Mouse (Mus musculus): ENCODE data around the gene 9230102O04Rik. TPM values are rescaled to one million over a fixed set of nuclear protein-coding genes. Genes with fewer than 3 reads are reported as not detected.

The 9230102O04Rik gene
- total RNA-seq, 2 experiments from 2014 or later = not detected

- DNase-seq = no peak
These were observed 17.5 kb downstream of the 9230102O04Rik start for GRCm38 (mm10) chr2:9871798-9872197.

GRCm38 (mm10) chr2:9871141-9871716, 18.1 kb downstream of the 9230102O04Rik start:
- no peak for DNase-seq

- no peak for DNase-seq
These were observed 22.1 kb downstream of the 9230102O04Rik start for GRCm38 (mm10) chr2:9867092-9867825.

- no peak for DNase-seq
These were observed 28.6 kb downstream of the 9230102O04Rik start for GRCm38 (mm10) chr2:9860698-9861097.

GRCm38 (mm10) chr2:9855861-9856260, 33.5 kb downstream of the 9230102O04Rik start:
- no peak for DNase-seq

- no peak for DNase-seq
These were observed 36.3 kb downstream of the 9230102O04Rik start for GRCm38 (mm10) chr2:9852851-9853576.

- no peak for DNase-seq
These were observed 54.1 kb downstream of the 9230102O04Rik start for GRCm38 (mm10) chr2:9835195-9835594.

- DNase-seq = no peak
These were observed 55.6 kb downstream of the 9230102O04Rik start for GRCm38 (mm10) chr2:9833712-9834111.

Other genes with a start within 250 kb of the 9230102O04Rik start
- gene 4930412O13Rik, start 8.3 kb downstream of the 9230102O04Rik start, total RNA-seq (2021) = 1 to 10 TPM; 1.1 to 2.1 TPM
- 10 to 100 TPM; 12.3 to 14.8 TPM for gene Gata3, start 494 bp upstream of the 9230102O04Rik start, total RNA-seq (2021)
- gene Taf3, start 159.1 kb upstream of the 9230102O04Rik start, total RNA-seq (2021) = 10 to 100 TPM in 1 of 2 experiments, 1 to 10 TPM in 1; 9.6 to 10.6 TPM
- gene Atp5c1, start 191.0 kb upstream of the 9230102O04Rik start, total RNA-seq (2021) = 100 to 1,000 TPM; 597 to 695 TPM
- gene Kin, start 191.1 kb upstream of the 9230102O04Rik start, total RNA-seq (2021) = 10 to 100 TPM; 16.5 to 20.0 TPM
- gene Itih2, start 241.9 kb upstream of the 9230102O04Rik start, total RNA-seq (2021) = 100 to 1,000 TPM; 190 to 443 TPM